Mouse (Mus musculus) brain, embryonic 14.5 days (tissue): ENCODE results near the gene Cacng5. TPM values are rescaled to one million over a fixed set of nuclear protein-coding genes. Genes with fewer than 3 reads are reported as not detected.

Experiments used
- DNase-seq: peaks from one replicate; pipeline ENCODE4 v3.0.0-alpha.2; 2011; ENCODE audit warnings: low read depth
- CTCF ChIP-seq: fragments of 200-500 bp; IDR thresholded peaks from 2 replicates; pipeline ENCODE4 v1.5.1; 2012; ENCODE audit warnings: inconsistent platforms, mild to moderate bottlenecking, moderate library complexity, borderline replicate concordance; ENCODE audit not compliant: insufficient read depth, insufficient read length; ENCODE audit errors: extremely low read depth
- POLR2A ChIP-seq: fragments of 200-500 bp; IDR thresholded peaks from 2 replicates; pipeline ENCODE4 v1.6.1; 2012; ENCODE audit warnings: mild to moderate bottlenecking, inconsistent platforms, borderline replicate concordance; ENCODE audit not compliant: poor library complexity, insufficient read depth, insufficient read length, severe bottlenecking; ENCODE audit errors: extremely low read depth
- polyA plus RNA-seq: library from polyadenylated mRNA; depleted of rRNA; stranded (reverse); fragments of >200 nt; gene quantifications from 2 replicates; pipeline ENCODE4 v1.2.3, GENCODE M21; 2012; rRNA removed

The Cacng5 gene
- polyA plus RNA-seq, 1 experiment = 5.4 TPM

- TF ChIP-seq POLR2A (no peak), CTCF (no peak)
- peak; percentile 54 for DNase-seq
Measured at GRCm38 (mm10) chr11:107833351-107834040, 81.4 kb downstream of the Cacng5 start.

Other genes with a start within 250 kb of the Cacng5 start
- gene Cacng1, start 198.5 kb downstream of the Cacng5 start, polyA plus RNA-seq = 1.4 and 1.8 TPM in 2 replicates
- gene Cacng4, start 120.5 kb downstream of the Cacng5 start, polyA plus RNA-seq = 117 and 152 TPM in 2 replicates